Mouse (Mus musculus): ENCODE results near the gene Mast4. TPM values are rescaled to one million over a fixed set of nuclear protein-coding genes. Genes with fewer than 3 reads are reported as not detected.

Gene Mast4
- total and polyA plus RNA-seq, 3 experiments: 2.7 to 7.0 TPM; not detected in 1

GRCm38 (mm10) chr13:103096346-103097150, 237.7 kb downstream of the Mast4 start:
- H3K9ac ChIP-seq (ENCODE audit: control insufficient read depth, low read depth, low read length, poor library complexity, severe bottlenecking): no peak overlapping the region
- no peaks in the 10 kb centered on the region for H3K4me1 ChIP-seq (ENCODE audit: control insufficient read depth in 1 of 2, insufficient read depth in 2 of 2, low read length in 2 of 2)
- no peaks in the 10 kb centered on the region for H3K9me3 ChIP-seq (replicated peaks; ENCODE audit: insufficient read depth, low read length)
- no peak overlapping the region for H3K4me3 ChIP-seq (ENCODE audit: control insufficient read depth in 1 of 2, insufficient read depth in 1 of 2, low read depth in 2 of 2, low read length in 2 of 2)
- no peak overlapping the region for H3K27ac ChIP-seq (ENCODE audit: control insufficient read depth, low read depth, low read length)
- no peaks in the 10 kb centered on the region for H3K36me3 ChIP-seq (ENCODE audit: control insufficient read depth in 1 of 2, insufficient read depth in 2 of 2, low read length in 2 of 2)
- H3K27me3 ChIP-seq (ENCODE audit: control insufficient read depth in 1 of 2, insufficient read depth in 2 of 2, low read length in 2 of 2): peaks cover 0 to 2% of the 10 kb centered on the region in 2 experiments; a peak in 2 of 4 replicates
- no peaks in the 10 kb centered on the region for H3K79me2 ChIP-seq (ENCODE audit: control insufficient read depth, insufficient read depth, low read length, poor library complexity)
- no peak for TF ChIP-seq HCFC1 (IDR thresholded peaks at IDR 0.05; ENCODE audit: low read depth, low read length)
- TF ChIP-seq RCOR1 (IDR thresholded peaks at IDR 0.05; ENCODE audit: low read depth, low read length): no peak
- no peak for DNase-seq (ENCODE audit: low read depth, low spot score)

- H3K27ac ChIP-seq (ENCODE audit: control insufficient read depth, low read depth, low read length): no peak overlapping the region
- no peak overlapping the region for H3K4me3 ChIP-seq (ENCODE audit: control insufficient read depth in 1 of 2, insufficient read depth in 1 of 2, low read depth in 2 of 2, low read length in 2 of 2)
- no peaks in the 10 kb centered on the region for H3K9me3 ChIP-seq (replicated peaks; ENCODE audit: insufficient read depth, low read length)
- no peak overlapping the region for H3K9ac ChIP-seq (ENCODE audit: control insufficient read depth, low read depth, low read length, poor library complexity, severe bottlenecking)
- no peaks in the 10 kb centered on the region for H3K79me2 ChIP-seq (ENCODE audit: control insufficient read depth, insufficient read depth, low read length, poor library complexity)
- TF ChIP-seq CTCF (IDR thresholded peaks at IDR 0.05 in 2 of 3, conservative IDR thresholded peaks at IDR 0.05 in 1 of 3; ENCODE audit: control insufficient read depth in 1 of 3, insufficient read depth in 1 of 3, low read depth in 2 of 3, low read length in 3 of 3, poor library complexity in 1 of 3, severe bottlenecking in 1 of 3) (no peak), MXI1 (IDR thresholded peaks at IDR 0.05; ENCODE audit: low read depth, low read length) (no peak), MAZ (IDR thresholded peaks at IDR 0.05; ENCODE audit: low read depth, low read length) (no peak), HCFC1 (IDR thresholded peaks at IDR 0.05; ENCODE audit: low read depth, low read length) (no peak)
- H3K4me1 ChIP-seq (ENCODE audit: control insufficient read depth in 1 of 2, insufficient read depth in 2 of 2, low read length in 2 of 2): no peaks in the 10 kb centered on the region
- no peak for DNase-seq (ENCODE audit: low read depth, low spot score)
- H3K27me3 ChIP-seq (ENCODE audit: control insufficient read depth in 1 of 2, insufficient read depth in 2 of 2, low read length in 2 of 2): peaks cover 0 to 2% of the 10 kb centered on the region in 2 experiments; a peak in 2 of 4 replicates
- H3K36me3 ChIP-seq (ENCODE audit: control insufficient read depth in 1 of 2, insufficient read depth in 2 of 2, low read length in 2 of 2): no peaks in the 10 kb centered on the region
Observed at GRCm38 (mm10) chr13:103095491-103095890, 238.8 kb downstream of the Mast4 start.

GRCm38 (mm10) chr13:103094595-103094994, 239.7 kb downstream of the Mast4 start:
- H3K4me1 ChIP-seq (ENCODE audit: control insufficient read depth in 1 of 2, insufficient read depth in 2 of 2, low read length in 2 of 2): no peaks in the 10 kb centered on the region
- no peak overlapping the region for H3K27ac ChIP-seq (ENCODE audit: control insufficient read depth, low read depth, low read length)
- peaks cover 0 to 2% of the 10 kb centered on the region in 2 experiments; a peak in 2 of 4 replicates for H3K27me3 ChIP-seq (ENCODE audit: control insufficient read depth in 1 of 2, insufficient read depth in 2 of 2, low read length in 2 of 2)
- DNase-seq (ENCODE audit: low read depth, low spot score): no peak
- no peak for TF ChIP-seq UBTF (IDR thresholded peaks at IDR 0.05; ENCODE audit: borderline replicate concordance, insufficient read depth, low read depth, low read length)
- no peak for TF ChIP-seq NRF1 (IDR thresholded peaks at IDR 0.05; ENCODE audit: insufficient read depth, low read depth, low read length, poor library complexity, severe bottlenecking)
- TF ChIP-seq GATA1 (IDR thresholded peaks at IDR 0.05; ENCODE audit: low read depth, low read length): no peak
- TF ChIP-seq TAL1 (IDR thresholded peaks at IDR 0.05; ENCODE audit: low read length): no peak
- no peak for TF ChIP-seq MYC (IDR thresholded peaks at IDR 0.05; ENCODE audit: low read depth, low read length)
- TF ChIP-seq SMC3 (IDR thresholded peaks at IDR 0.05; ENCODE audit: low read depth, low read length): no peak
- TF ChIP-seq CHD2 (IDR thresholded peaks at IDR 0.05; ENCODE audit: low read length): no peak
- no peak for TF ChIP-seq ZNF384 (IDR thresholded peaks at IDR 0.05; ENCODE audit: low read depth, low read length)
- no peak for TF ChIP-seq TCF12 (IDR thresholded peaks at IDR 0.05; ENCODE audit: low read depth, low read length)
- no peak for TF ChIP-seq POLR2A (IDR thresholded peaks at IDR 0.05; ENCODE audit: control insufficient read depth in 1 of 2, insufficient read depth in 1 of 2, low read depth in 1 of 2, low read length in 2 of 2, poor library complexity in 1 of 2)
- no peak for TF ChIP-seq POLR2AphosphoS5 (IDR thresholded peaks at IDR 0.05; ENCODE audit: borderline replicate concordance, low read depth, low read length)
- no peak for TF ChIP-seq ETS1 (IDR thresholded peaks at IDR 0.05; ENCODE audit: low read depth, low read length)
- no peak for TF ChIP-seq MAZ (IDR thresholded peaks at IDR 0.05; ENCODE audit: low read depth, low read length)
- no peak for TF ChIP-seq ELF1 (IDR thresholded peaks at IDR 0.05; ENCODE audit: low read depth, low read length)
- TF ChIP-seq MXI1 (IDR thresholded peaks at IDR 0.05; ENCODE audit: low read depth, low read length): no peak
- no peak for TF ChIP-seq TBP (IDR thresholded peaks at IDR 0.05; ENCODE audit: low read depth, low read length)
- TF ChIP-seq MEF2A (IDR thresholded peaks at IDR 0.05; ENCODE audit: extremely low read depth, insufficient replicate concordance, low read depth, low read length, poor library complexity, severe bottlenecking): no peak
- no peak for TF ChIP-seq RCOR1 (IDR thresholded peaks at IDR 0.05; ENCODE audit: low read depth, low read length)
- TF ChIP-seq KAT2A (conservative IDR thresholded peaks at IDR 0.05; ENCODE audit: low read depth, low read length): no peak
- no peak overlapping the region for H3K9ac ChIP-seq (ENCODE audit: control insufficient read depth, low read depth, low read length, poor library complexity, severe bottlenecking)
- H3K4me3 ChIP-seq (ENCODE audit: control insufficient read depth in 1 of 2, insufficient read depth in 1 of 2, low read depth in 2 of 2, low read length in 2 of 2): no peak overlapping the region
- no peaks in the 10 kb centered on the region for H3K79me2 ChIP-seq (ENCODE audit: control insufficient read depth, insufficient read depth, low read length, poor library complexity)
- H3K9me3 ChIP-seq (replicated peaks; ENCODE audit: insufficient read depth, low read length): no peaks in the 10 kb centered on the region
- H3K36me3 ChIP-seq (ENCODE audit: control insufficient read depth in 1 of 2, insufficient read depth in 2 of 2, low read length in 2 of 2): no peaks in the 10 kb centered on the region

Data from MEL (cell line).